Mouse (Mus musculus): ENCODE measurements around the gene 9130019O22Rik.

DNA sequence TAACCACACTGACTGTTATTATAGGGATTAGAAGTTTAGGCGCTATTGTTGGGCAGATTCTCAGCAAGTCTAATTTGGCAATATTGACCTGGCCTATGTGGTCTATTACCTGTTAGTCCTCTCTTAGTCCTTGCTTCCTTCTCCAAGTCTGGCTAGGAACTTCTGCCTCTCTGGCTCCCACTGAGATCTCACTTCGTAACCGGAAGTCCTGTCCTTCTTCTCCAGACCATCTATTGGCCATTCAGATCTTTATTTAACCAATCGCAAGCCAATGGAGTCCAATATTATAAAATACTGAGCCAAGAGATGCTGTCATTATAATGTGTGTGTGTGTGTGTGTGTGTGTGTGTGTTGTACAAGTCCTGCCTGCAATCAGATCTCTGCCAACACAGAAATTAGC, 22.8 kb downstream of the 9130019O22Rik start:
- TF ChIP-seq TAL1 (IDR thresholded peaks at IDR 0.05; ENCODE audit: low read length) (no peak), GATA1 (IDR thresholded peaks at IDR 0.05; ENCODE audit: low read length) (no peak)
